Mouse (Mus musculus): Measurements from ENCODE around the gene Ccdc40.
A peak's percentile ranks its signal among the peaks of the same experiment; 100 is the strongest.

Ccdc40 gene

GRCm38 (mm10) chr11:119228091-119228781 is at the start of gene Ccdc40, which contains the start of gene Tbc1d16:
Gene Ccdc40, plus strand, starts transcription at chr11:119228572.
Gene Tbc1d16, minus strand, starts transcription at chr11:119228499.
- DNase-seq = peak; percentile 63

DNA sequence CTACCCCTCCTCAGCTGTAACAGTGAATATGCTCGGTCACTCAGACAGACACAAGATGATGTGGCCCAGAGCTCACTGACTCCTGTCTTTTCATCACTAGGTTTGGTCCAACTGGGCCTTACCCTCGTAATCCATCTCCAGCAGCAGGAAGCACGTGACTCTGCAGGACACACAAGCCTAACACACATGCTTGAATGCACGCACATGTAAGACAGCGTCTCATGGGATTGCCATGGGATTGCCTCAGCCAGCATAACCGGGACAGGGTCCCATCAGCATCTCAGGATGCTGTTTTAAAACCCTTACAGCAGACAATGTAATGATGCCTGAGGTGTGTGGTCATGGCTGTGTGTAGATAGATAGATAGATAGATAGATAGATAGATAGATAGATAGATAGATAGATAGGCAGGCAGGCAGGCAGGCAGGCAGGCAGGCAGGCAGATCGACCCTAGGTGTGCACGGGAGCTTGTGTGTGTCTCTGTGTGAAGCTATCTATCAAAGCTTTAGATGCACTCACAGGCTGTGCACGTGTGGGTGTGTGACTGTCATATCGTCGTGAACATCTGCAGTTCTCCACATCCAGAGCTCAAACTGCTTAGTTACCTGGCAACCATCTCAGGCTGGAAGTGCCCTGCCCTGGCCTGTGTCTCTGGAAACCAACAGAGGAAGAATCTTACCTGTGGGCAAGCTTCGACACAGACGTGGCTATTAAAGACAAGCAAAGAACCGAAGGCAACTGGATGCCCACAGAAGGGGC is 47.4 kb upstream of the Ccdc40 start:
- DNase-seq = no peak

DNA sequence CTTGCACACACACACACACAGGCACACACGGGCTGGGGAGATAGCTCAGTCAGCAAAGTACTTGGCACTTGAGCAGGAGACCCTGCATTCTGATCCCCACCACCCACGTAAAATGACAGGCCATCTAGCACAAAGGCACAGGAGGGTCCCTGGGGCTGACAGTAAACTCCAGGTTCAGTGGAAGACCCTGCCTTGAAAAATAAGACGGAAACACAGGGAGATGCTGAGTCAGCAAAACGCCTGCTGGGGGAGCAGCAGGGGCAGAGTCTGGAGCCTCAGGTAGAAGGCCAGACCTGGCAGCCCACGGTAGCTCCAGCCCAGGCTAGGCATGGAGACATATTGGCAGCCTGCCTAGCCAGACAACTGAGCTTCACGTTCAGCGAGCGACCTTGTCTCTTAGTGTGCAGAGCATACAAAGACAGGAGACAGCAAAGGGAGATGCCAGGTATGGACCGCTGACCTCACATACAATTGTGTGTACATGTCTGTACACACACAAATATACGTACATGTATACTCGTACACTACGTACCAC is 46.4 kb upstream of the Ccdc40 start:
- no peak for DNase-seq

DNA sequence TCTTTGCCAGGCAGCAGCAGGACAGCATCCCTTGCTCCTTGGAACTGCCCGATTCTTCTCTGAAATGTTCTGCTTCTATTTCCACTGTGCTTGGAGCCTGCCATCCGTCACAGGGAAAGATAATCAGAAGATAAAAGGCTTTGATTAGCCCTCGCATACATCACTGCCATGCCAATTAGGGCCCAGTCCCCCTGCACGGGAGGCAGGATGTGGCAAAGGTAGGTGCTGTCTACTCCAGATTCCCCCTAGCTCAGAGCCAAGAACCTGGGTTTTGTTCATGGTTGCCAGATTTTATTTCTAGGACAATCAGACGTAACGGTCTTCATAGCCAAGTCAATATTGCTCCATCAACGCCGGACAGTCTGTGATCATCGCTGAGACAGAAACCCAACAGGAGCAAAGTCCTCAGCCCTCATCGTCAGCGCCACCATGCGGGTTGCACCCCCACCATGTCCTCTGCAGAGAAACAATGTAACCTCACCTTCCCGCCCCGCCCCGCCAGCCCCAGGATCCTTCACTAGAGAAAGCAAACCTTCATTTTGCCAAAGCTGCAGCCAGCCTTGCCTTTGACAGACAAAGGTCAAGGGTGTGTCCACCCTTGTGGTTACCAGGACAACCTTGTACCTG is 44.6 kb upstream of the Ccdc40 start:
- no peak for DNase-seq

DNA sequence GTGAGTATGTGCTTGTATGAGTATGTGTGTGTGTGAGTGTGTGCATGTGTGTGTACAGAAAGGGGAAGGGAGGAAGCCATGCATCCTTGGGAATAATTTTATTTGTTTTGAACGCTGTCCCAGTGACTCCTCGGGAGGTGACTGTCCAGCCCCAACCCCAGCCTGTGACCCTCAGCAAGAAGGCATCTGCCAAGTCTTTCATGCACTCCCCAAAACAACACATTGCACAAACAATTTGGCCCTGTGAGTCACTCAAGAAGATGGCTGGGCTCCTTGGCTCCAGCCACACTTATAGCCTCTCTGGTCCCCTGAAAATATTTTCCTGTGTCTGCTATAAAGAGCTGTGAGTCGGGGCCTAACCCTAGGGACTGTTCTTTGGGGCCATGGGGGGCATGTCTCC is 42.0 kb upstream of the Ccdc40 start:
- DNase-seq = no peak

- peak; percentile 61 for DNase-seq
Observed at GRCm38 (mm10) chr11:119186989-119187799, 41.2 kb upstream of the Ccdc40 start.

GRCm38 (mm10) chr11:119187800-119188197 is 40.6 kb upstream of the Ccdc40 start:
- no peak for DNase-seq

GRCm38 (mm10) chr11:119188389-119188788 is 40.0 kb upstream of the Ccdc40 start:
- DNase-seq = no peak

DNA sequence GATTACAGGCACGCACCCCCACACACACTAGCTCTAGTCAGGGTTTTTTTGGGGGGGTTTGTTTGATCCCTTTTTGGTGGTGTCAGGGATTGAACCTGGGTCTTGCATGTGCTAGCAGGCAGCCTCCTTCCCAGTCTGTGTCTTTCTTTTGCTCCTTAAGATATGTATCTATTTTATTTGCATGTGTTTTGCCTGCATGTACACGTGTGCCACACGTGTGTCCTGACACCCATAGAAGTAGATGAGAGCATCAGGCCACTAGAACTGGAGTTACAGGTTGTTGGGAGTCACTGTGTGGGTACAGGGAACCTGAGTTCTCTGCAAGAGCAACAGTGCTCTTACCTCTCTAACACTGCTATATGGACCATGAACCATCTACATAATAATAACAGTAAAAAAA is 39.1 kb upstream of the Ccdc40 start:
- no peak for DNase-seq

DNA sequence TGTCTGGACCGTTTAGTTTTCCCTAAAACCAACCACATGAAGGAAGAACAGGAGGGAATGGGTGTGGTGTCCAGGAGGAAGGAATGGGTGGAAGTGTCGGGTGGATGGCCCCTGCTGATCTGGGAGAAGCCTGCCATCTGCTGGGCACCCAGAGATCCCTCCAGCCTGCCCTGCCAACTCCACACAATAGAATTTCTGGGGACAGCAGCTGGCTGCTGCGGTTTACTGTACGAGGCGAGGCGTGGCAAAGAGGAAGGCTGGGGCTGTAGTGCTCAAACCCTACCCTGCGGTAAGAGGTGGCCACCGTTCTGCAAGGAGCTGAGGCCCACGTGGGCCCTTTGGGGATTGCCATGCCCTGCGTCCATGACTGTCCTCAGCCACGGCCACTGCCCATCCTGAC is 37.9 kb upstream of the Ccdc40 start:
- DNase-seq = peak; percentile 66

DNA sequence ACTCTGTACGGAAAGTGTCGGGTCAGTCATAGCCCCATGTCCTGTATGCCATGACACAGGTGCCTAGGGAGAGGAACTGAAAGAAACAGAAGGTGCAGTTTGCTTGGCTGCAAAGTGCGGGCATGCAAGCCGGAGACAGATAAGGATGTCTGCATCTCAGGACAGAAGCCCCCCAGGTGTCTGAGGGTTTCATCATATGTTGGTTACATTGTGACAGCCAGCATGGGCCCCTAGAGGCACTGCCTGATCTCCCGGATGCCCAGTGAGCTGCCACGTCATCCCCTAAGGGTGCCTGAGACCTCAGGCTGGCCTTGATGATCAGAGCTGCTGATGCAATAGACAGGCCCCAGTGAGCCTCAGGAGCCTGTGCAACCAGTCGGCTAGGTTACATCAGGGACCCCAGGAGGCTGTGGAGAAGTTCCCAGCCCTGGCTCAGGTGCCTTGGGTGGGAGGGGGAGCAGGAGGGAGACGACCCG is 36.7 kb upstream of the Ccdc40 start:
- no peak for DNase-seq

DNA sequence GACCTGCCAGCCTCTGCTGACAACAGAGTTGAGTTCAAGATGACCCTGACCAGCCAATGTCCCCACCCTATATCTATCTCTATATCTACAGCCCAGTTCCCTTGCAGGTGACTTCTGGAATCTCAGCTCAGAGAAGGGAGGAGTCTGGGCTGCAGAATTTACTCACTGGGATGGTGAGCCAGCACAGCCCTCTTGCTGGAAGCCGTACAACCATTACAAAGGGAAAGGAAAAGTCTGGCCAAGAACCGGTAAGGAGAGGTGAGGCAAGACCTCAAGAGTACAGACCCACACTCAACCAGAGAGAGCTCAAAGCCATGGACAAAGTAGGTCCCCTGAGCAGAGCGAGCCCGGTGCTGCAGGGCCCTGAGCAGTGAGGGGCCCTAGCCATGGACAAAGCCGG is 36.2 kb upstream of the Ccdc40 start:
- no peak for DNase-seq

- DNase-seq = no peak
Observed at GRCm38 (mm10) chr11:119192605-119193004, 35.8 kb upstream of the Ccdc40 start.

DNA sequence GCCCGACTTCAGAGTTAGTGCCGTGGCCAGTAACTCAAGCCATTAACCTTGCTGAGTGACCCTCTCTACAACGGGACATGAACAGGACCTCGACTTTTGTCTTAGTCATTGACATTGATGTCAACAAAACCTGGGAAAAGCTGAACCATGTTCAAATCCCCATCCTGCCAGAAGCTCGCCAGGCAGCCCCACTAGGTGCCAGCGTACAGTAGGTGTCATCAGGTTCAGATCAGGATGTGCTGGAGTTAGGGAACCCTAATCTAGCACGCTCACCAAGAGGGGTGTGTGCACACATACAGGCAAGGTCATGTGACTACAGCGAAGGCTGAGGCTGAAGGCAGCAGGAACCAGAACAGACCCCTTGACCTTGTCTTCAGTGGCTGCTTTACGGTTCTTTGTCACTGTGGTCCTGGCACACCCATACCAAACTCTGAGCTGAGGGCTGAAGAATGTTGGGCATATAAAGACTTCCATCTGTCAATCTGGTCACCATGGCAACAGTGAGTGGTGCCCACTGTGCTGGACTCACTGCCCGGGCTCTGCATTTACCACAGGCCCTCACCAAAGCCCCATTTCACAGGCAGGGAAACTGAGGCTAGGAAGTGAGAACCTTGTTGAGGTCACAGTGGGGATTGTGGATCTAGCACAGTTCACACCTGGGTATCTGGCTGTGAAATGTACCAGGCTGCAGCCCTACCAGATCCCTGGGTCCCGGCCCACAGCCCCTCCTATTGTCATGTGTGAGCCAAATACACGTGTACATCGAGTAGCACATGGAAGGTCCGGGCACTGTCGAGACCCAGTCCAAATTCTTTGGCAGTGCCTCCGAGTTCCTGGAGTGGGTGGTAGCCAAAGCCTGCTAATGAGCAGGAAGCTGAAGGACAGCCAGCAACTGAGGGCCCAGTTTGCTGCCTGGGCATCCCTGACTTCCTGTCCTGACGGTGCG is 30.5 kb upstream of the Ccdc40 start:
- DNase-seq = no peak

GRCm38 (mm10) chr11:119198564-119199232 is 29.7 kb upstream of the Ccdc40 start:
- peak; percentile 78 for DNase-seq

- DNase-seq = no peak
Observed at GRCm38 (mm10) chr11:119199233-119199601, 29.2 kb upstream of the Ccdc40 start.

DNA sequence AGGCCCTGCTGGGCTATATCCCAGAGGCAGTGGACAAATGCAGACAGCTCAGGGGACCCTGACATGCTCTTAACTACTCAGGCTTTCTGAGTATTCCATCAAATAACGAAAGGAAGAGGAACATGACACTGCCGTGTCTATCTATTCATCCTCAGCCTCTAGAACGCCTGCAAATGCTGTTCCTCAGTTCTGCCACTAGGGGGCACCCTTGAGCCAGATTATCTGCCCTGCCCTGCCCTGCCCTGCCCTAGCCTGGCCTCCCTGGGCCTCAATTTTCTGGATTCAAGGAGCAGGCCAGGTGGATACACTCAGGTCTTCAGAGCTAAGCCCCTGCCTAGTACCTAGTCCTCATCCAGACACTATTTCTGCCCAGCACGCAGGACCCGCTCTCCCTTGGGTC is 24.9 kb upstream of the Ccdc40 start:
- DNase-seq = no peak

GRCm38 (mm10) chr11:119205738-119206137 is 22.6 kb upstream of the Ccdc40 start:
- no peak for DNase-seq

DNA sequence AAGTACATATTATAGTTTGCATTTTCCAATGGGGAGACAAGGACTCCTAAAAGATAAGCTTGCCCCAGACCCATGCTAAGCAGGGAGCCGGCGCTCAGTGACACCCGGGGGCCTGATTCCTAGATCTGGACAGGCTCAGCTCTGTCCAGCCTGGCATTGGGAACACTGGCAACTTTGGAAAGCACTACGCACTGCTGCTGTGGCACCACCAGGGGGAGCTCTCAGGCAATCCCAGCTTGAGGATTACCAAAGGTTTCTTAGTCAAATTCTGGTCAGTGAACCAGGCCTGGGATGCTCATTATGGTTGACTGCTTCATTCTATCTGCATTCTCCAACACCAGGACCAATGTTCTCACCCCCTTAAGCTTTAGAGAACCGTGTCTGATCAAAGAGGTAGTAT is 21.8 kb upstream of the Ccdc40 start:
- DNase-seq = peak; percentile 76

DNA sequence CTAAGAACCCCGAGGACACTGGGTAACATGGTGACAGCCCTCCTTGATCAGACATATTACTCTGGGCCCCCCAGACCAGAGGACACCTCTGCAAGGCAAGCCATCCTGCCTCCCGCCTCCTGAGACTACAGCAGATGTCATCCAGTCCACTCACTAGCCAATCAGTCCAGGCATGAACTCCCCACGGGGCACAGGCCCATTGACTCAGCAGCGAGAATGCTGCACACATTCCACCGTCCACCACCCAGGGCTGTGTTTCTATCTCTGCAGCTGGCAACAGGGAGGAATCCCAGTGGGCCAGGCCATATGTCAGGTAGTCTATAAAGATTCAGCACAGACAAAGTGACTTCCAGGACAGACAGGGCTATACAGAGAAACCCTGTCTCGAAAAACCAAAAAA is 20.4 kb upstream of the Ccdc40 start:
- no peak for DNase-seq

DNA sequence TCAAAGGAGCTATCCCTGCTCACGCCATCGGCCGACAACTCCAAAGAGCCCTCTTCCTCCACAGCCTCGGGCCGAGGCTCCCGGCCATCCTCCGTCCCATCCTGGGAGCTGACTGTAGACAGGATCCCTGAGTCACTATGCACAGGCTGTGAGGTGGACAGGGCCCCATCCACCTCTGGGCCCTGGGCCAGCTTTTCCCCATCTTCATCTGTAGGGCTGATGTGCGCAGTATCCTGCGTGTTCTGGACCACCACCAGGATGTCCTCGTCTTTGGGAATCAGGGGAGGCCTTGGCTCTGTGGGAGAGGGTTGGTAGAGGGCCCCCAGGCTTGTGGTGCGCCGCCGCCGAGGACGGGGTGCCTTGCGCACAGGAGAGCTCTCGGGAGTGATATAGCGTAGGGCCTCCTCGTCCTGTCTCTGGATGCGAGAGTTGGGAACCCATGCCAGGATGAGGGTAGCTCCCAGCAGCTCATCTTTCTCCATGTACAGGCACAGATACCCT is 19.5 kb upstream of the Ccdc40 start:
- no peak for DNase-seq
